Mouse (Mus musculus) MEL (cell line): ENCODE results near the gene Gpr137.

ENCODE experiments used
- CHD2 ChIP-seq: IDR thresholded peaks from 2 replicates; pipeline ENCODE4 v1.6.1; 2011; ENCODE audit warnings: low read length, improper control_type of control experiment
- CTCF ChIP-seq, 3 experiments: IDR thresholded peaks in 2 of 3; conservative IDR thresholded peaks in 1 of 3; 2 replicates each; pipeline ENCODE4 v1.5.1; 2011 to 2012; ENCODE audit warnings: low read length in 3 of 3, low read depth in 2 of 3, mild to moderate bottlenecking in 2 of 3, improper control_type of control experiment in 1 of 3, inconsistent platforms in 1 of 3, mixed read lengths in 1 of 3, moderate library complexity in 1 of 3; ENCODE audit not compliant: control insufficient read depth in 1 of 3, insufficient read depth in 1 of 3, poor library complexity in 1 of 3, severe bottlenecking in 1 of 3
- E2F4 ChIP-seq: IDR thresholded peaks from 2 replicates; pipeline ENCODE4 v1.6.1; 2011; ENCODE audit warnings: low read depth, low read length, improper control_type of control experiment, borderline replicate concordance
- GATA1 ChIP-seq: IDR thresholded peaks from 2 replicates; pipeline ENCODE4 v1.6.1; 2011; ENCODE audit warnings: low read depth, low read length, improper control_type of control experiment
- JUND ChIP-seq: IDR thresholded peaks from 2 replicates; pipeline ENCODE4 v1.6.1; 2011; ENCODE audit warnings: low read depth, mild to moderate bottlenecking, improper control_type of control experiment, low read length
- MAX ChIP-seq: IDR thresholded peaks from 2 replicates; pipeline ENCODE4 v1.6.1; 2011; ENCODE audit warnings: low read length, improper control_type of control experiment
- MAZ ChIP-seq: IDR thresholded peaks from 2 replicates; pipeline ENCODE4 v1.6.1; 2012; ENCODE audit warnings: low read depth, mild to moderate bottlenecking, inconsistent platforms, low read length, improper control_type of control experiment
- MEF2A ChIP-seq: IDR thresholded peaks from 2 replicates; pipeline ENCODE4 v1.6.1; 2014; ENCODE audit warnings: low read depth, mild to moderate bottlenecking, inconsistent platforms, low read length, improper control_type of control experiment; ENCODE audit not compliant: poor library complexity, insufficient replicate concordance, severe bottlenecking; ENCODE audit errors: extremely low read depth
- MXI1 ChIP-seq: IDR thresholded peaks from 2 replicates; pipeline ENCODE4 v1.6.1; 2011; ENCODE audit warnings: mild to moderate bottlenecking, low read depth, low read length, improper control_type of control experiment
- POLR2A ChIP-seq, 2 experiments: IDR thresholded peaks; 2 replicates each; pipeline ENCODE4 v1.6.1; 2011 to 2012; ENCODE audit warnings: low read length in 2 of 2, mild to moderate bottlenecking in 2 of 2, control low read depth in 1 of 2, improper control_type of control experiment in 1 of 2, low read depth in 1 of 2, moderate library complexity in 1 of 2; ENCODE audit not compliant: control insufficient read depth in 1 of 2, insufficient read depth in 1 of 2, poor library complexity in 1 of 2
- SMC3 ChIP-seq: IDR thresholded peaks from 2 replicates; pipeline ENCODE4 v1.6.1; 2011; ENCODE audit warnings: low read depth, low read length, improper control_type of control experiment
- TBP ChIP-seq: IDR thresholded peaks from 2 replicates; pipeline ENCODE4 v1.8.0; 2011; ENCODE audit warnings: low read depth, low read length, improper control_type of control experiment
- TCF12 ChIP-seq: IDR thresholded peaks from 2 replicates; pipeline ENCODE4 v1.6.1; 2014; ENCODE audit warnings: low read depth, mild to moderate bottlenecking, inconsistent platforms, low read length, improper control_type of control experiment, moderate library complexity
- UBTF ChIP-seq: IDR thresholded peaks from 2 replicates; pipeline ENCODE4 v1.6.1; 2012; ENCODE audit warnings: low read depth, mild to moderate bottlenecking, inconsistent platforms, low read length, improper control_type of control experiment, moderate library complexity, borderline replicate concordance; ENCODE audit not compliant: insufficient read depth

- no peak for TF ChIP-seq CHD2
- TF ChIP-seq CTCF (IDR thresholded peaks at IDR 0.05 in 2 of 3, conservative IDR thresholded peaks at IDR 0.05 in 1 of 3; ENCODE audit: control insufficient read depth in 1 of 3, insufficient read depth in 1 of 3, low read depth in 2 of 3, low read length in 3 of 3, poor library complexity in 1 of 3, severe bottlenecking in 1 of 3) = no peak
- no peak for TF ChIP-seq TCF12
- no peak for TF ChIP-seq MEF2A
- no peak for TF ChIP-seq MAX
- TF ChIP-seq MXI1 = no peak
- TF ChIP-seq JUND = no peak
- TF ChIP-seq POLR2A (IDR thresholded peaks at IDR 0.05; ENCODE audit: control insufficient read depth in 1 of 2, insufficient read depth in 1 of 2, low read depth in 1 of 2, low read length in 2 of 2, poor library complexity in 1 of 2) = no peak
- no peak for TF ChIP-seq E2F4
- TF ChIP-seq MAZ = no peak
- no peak for TF ChIP-seq GATA1
- TF ChIP-seq TBP = no peak
- TF ChIP-seq UBTF = no peak
- TF ChIP-seq SMC3 = no peak
These were observed 34.3 kb downstream of the Gpr137 start for GRCm38 (mm10) chr19:6907811-6908540.
